Mouse (Mus musculus) right cerebral cortex, postnatal 4 days (tissue): ENCODE data around the gene Dennd4c.
"Not testable (repeated sequence)": the region's sequence is repeated elsewhere in the genome, so short reads cannot be mapped to it uniquely, and the experiment has no call there.

Experiments used
- DNase-seq: peaks from one replicate; pipeline ENCODE4 v3.0.0-alpha.2; 2022

Dennd4c gene

GRCm38 (mm10) chr4:86810604-86811003, 62.2 kb downstream of the Dennd4c start:
- no peak for DNase-seq

GRCm38 (mm10) chr4:86814850-86815249, 66.5 kb downstream of the Dennd4c start:
- no peak for DNase-seq

- peak; percentile 70 for DNase-seq
Measured at GRCm38 (mm10) chr4:86823169-86823568, 74.8 kb downstream of the Dennd4c start.

- no peak for DNase-seq
Measured at GRCm38 (mm10) chr4:86825143-86825542, 76.8 kb downstream of the Dennd4c start.

- no peak for DNase-seq
Measured at GRCm38 (mm10) chr4:86831896-86832295, 83.5 kb downstream of the Dennd4c start.

GRCm38 (mm10) chr4:86841141-86841540, 92.8 kb downstream of the Dennd4c start:
- DNase-seq: not testable (repeated sequence)

- DNase-seq: no peak
Measured at GRCm38 (mm10) chr4:86845384-86845783, 97.0 kb downstream of the Dennd4c start.

- DNase-seq: no peak
Measured at GRCm38 (mm10) chr4:86847246-86847645, 98.9 kb downstream of the Dennd4c start.

- no peak for DNase-seq
Measured at GRCm38 (mm10) chr4:86851331-86851730, 103.0 kb downstream of the Dennd4c start.

- no peak for DNase-seq
Measured at GRCm38 (mm10) chr4:86852018-86852417, 103.7 kb downstream of the Dennd4c start.

GRCm38 (mm10) chr4:86852813-86853590, 104.6 kb downstream of the Dennd4c start:
- no peak for DNase-seq

GRCm38 (mm10) chr4:86856304-86857112, 108.2 kb downstream of the Dennd4c start:
- DNase-seq: peak; percentile 48

- DNase-seq: peak; percentile 89
Measured at GRCm38 (mm10) chr4:86857113-86858069, 109.0 kb downstream of the Dennd4c start, which contains the start of gene Rps6. Rps6 (minus strand) TSS chr4:86857412.

GRCm38 (mm10) chr4:86858070-86858440, 109.7 kb downstream of the Dennd4c start:
- peak; percentile 23 for DNase-seq

GRCm38 (mm10) chr4:86864087-86864486, 115.7 kb downstream of the Dennd4c start:
- DNase-seq: no peak

GRCm38 (mm10) chr4:86871988-86872387, 123.6 kb downstream of the Dennd4c start:
- no peak for DNase-seq

- DNase-seq: no peak
Measured at GRCm38 (mm10) chr4:86873072-86873471, 124.7 kb downstream of the Dennd4c start.

- peak; percentile 75 for DNase-seq
Measured at GRCm38 (mm10) chr4:86874146-86874847, 125.9 kb downstream of the Dennd4c start, which contains the start of gene Acer2. Acer2 (plus strand) TSS chr4:86874396.

GRCm38 (mm10) chr4:86879477-86879876, 131.1 kb downstream of the Dennd4c start:
- DNase-seq: no peak

GRCm38 (mm10) chr4:86881178-86881577, 132.8 kb downstream of the Dennd4c start:
- no peak for DNase-seq

GRCm38 (mm10) chr4:86882413-86882812, 134.1 kb downstream of the Dennd4c start:
- no peak for DNase-seq

GRCm38 (mm10) chr4:86884945-86885344, 136.6 kb downstream of the Dennd4c start:
- no peak for DNase-seq
